Mouse (Mus musculus) spleen, postnatal 36 days (tissue): ENCODE measurements at regions not wholly inside any gene's neighbourhood (a gene's known extent, or its start where the extent isn't known, plus 50 kb on each side); places are given as distances from the start of the nearest gene placed in this dataset.

ENCODE experiments used
- DNase-seq, 2 experiments: peaks; one replicate each; pipeline ENCODE4 v3.0.0; 2022; ENCODE audit warnings: low spot score in 2 of 2, mixed read lengths in 1 of 2

- DNase-seq, result no peak
Observed at GRCm38 (mm10) chr2:179352676-179353075, 89.6 kb upstream of the Cdh4 start.

GRCm38 (mm10) chr2:179354866-179355265 is 87.4 kb upstream of the Cdh4 start:
- DNase-seq, result no peak

DNA sequence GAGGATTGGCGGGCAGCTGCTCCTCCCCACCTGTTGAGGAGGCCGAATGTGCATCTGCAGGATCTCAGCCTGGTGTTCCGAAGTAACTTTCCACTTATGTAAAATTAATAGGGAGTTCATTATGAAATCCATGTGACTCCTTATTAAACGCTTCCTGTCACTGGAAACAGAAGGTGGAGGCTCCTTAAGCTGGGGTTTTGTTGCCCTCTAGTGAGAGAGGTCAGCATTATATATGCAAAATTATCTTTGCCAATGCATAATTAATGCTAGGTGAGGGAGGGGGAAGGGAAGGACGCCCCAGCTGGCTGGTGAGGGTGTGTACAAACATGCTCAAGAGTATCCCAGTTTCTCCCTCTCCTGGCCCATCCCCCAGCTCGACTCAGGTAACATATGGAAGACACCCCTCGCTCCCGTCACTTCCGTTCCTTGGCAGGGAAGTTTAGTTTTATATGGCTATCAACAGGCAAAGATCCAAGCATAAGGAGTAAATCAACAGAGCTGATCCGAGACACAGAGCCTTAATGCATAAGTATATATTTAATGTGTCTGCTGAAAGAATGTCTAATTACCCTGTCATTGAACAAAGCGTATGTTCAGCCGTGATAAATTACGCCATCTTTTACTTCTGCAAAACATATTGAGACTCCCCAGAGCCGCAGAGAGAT is 71.2 kb upstream of the Cdh4 start:
- DNase-seq, result no peak

GRCm38 (mm10) chr2:179371553-179371952 is 70.7 kb upstream of the Cdh4 start:
- DNase-seq, result no peak

- no peak for DNase-seq
Observed at GRCm38 (mm10) chr2:179379691-179380443, 62.4 kb upstream of the Cdh4 start.

- DNase-seq, result no peak
Observed at GRCm38 (mm10) chr2:179380444-179380705, 61.9 kb upstream of the Cdh4 start.

DNA sequence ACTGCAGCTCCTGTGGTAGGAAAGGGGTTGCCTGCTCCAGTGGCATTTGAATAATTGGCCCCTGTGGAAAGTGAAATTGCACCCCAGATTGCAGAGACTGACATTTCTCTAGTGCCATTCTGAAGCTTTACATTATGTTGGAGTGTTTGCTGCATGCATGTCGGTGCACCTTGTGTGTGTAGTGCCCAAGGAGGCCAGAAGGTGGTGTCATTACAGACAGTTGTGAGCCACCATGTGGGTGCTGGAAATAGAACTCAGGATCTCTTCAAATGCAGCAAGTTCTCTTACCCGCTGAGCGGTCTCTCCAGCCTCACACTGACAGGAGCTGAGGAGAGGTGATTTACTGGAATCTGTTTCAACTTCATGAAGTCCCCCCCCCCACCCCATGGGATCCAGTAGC is 60.3 kb upstream of the Cdh4 start:
- no peak for DNase-seq

GRCm38 (mm10) chr2:179382594-179382993 is 59.6 kb upstream of the Cdh4 start:
- DNase-seq, result no peak

- no peak for DNase-seq
Observed at GRCm38 (mm10) chr2:179386871-179387270, 55.4 kb upstream of the Cdh4 start.

- no peak for DNase-seq
Observed at GRCm38 (mm10) chr2:179390486-179390885, 51.7 kb upstream of the Cdh4 start.

- no peak for DNase-seq
Observed at GRCm38 (mm10) chr2:179390924-179391461, 51.2 kb upstream of the Cdh4 start.
